Mouse (Mus musculus): Measurements from ENCODE around the gene Sorl1. TPM values are rescaled to one million over a fixed set of nuclear protein-coding genes. Genes with fewer than 3 reads are reported as not detected.

Gene Sorl1
- polyA plus RNA-seq, 1 experiment, result 69.7 TPM

DNA sequence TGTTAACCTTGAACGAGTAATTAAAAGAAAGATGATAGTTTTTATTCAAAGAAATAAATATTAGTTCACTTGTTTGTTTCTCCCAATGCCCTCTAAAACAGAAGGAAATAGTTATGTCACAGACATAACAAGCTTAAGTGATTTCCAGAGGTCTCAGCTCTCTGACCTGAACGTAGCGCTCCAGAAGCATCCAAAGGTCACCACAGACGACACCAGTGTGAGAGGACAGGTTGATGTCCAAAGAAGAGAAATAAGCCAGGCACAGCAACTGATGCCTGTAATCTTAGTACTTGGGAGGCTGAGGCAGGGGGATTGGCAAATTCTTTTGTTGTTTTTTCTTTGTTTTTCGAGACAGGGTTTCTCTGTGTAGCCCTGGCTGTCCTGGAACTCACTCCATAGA is 67.5 kb downstream of the Sorl1 start:
- Histone ChIP-seq H3K27me3 (ENCODE audit: control insufficient read depth, insufficient read depth, low read length) (no peaks in the 10 kb centered on the region), H3K4me1 (ENCODE audit: control insufficient read depth, insufficient read depth, insufficient read length) (no peaks in the 10 kb centered on the region), H3K27ac (ENCODE audit: insufficient read depth, low read length) (no peak overlapping the region), H3K36me3 (ENCODE audit: control insufficient read depth, insufficient read depth, low read length) (peaks cover 25% of the 10 kb centered on the region), H3K4me3 (ENCODE audit: extremely low read depth, insufficient read depth, insufficient read length) (no peak overlapping the region)
- DNase-seq (ENCODE audit: low read depth in 1 of 2, low spot score in 2 of 2), result no peak
- WGBS, result 89% methylated on average over 5 of the region's 5 CpGs
- TF ChIP-seq POLR2A (IDR thresholded peaks at IDR 0.05; ENCODE audit: low read depth, low read length), result no peak
- TF ChIP-seq CTCF (IDR thresholded peaks at IDR 0.05; ENCODE audit: extremely low read depth, insufficient read depth, insufficient read length, insufficient replicate concordance), result no peak

GRCm38 (mm10) chr9:42055378-42055777 is 68.7 kb downstream of the Sorl1 start:
- no peak for TF ChIP-seq POLR2A (IDR thresholded peaks at IDR 0.05; ENCODE audit: low read depth, low read length)
- TF ChIP-seq CTCF (IDR thresholded peaks at IDR 0.05; ENCODE audit: extremely low read depth, insufficient read depth, insufficient read length, insufficient replicate concordance), result no peak
- no peak for DNase-seq (ENCODE audit: low read depth in 1 of 2, low spot score in 2 of 2)
- Histone ChIP-seq H3K36me3 (ENCODE audit: control insufficient read depth, insufficient read depth, low read length) (peaks cover 26% of the 10 kb centered on the region), H3K27ac (ENCODE audit: insufficient read depth, low read length) (no peak overlapping the region), H3K4me3 (ENCODE audit: extremely low read depth, insufficient read depth, insufficient read length) (no peak overlapping the region), H3K4me1 (ENCODE audit: control insufficient read depth, insufficient read depth, insufficient read length) (no peaks in the 10 kb centered on the region), H3K27me3 (ENCODE audit: control insufficient read depth, insufficient read depth, low read length) (no peaks in the 10 kb centered on the region)
- 86% methylated on average over 4 of the region's 4 CpGs for WGBS

GRCm38 (mm10) chr9:42054339-42055272 is 69.5 kb downstream of the Sorl1 start:
- 90% methylated on average over 20 of the region's 20 CpGs for WGBS
- Histone ChIP-seq H3K36me3 (ENCODE audit: control insufficient read depth, insufficient read depth, low read length) (peaks cover 27% of the 10 kb centered on the region), H3K27ac (ENCODE audit: insufficient read depth, low read length) (no peak overlapping the region), H3K27me3 (ENCODE audit: control insufficient read depth, insufficient read depth, low read length) (no peaks in the 10 kb centered on the region), H3K4me3 (ENCODE audit: extremely low read depth, insufficient read depth, insufficient read length) (no peak overlapping the region), H3K4me1 (ENCODE audit: control insufficient read depth, insufficient read depth, insufficient read length) (no peaks in the 10 kb centered on the region)
- TF ChIP-seq CTCF (IDR thresholded peaks at IDR 0.05; ENCODE audit: extremely low read depth, insufficient read depth, insufficient read length, insufficient replicate concordance), result no peak
- no peak for TF ChIP-seq POLR2A (IDR thresholded peaks at IDR 0.05; ENCODE audit: low read depth, low read length)
- DNase-seq (ENCODE audit: low read depth in 1 of 2, low spot score in 2 of 2), result no peak

GRCm38 (mm10) chr9:42053591-42054190 is 70.4 kb downstream of the Sorl1 start:
- no peak for TF ChIP-seq CTCF (IDR thresholded peaks at IDR 0.05; ENCODE audit: extremely low read depth, insufficient read depth, insufficient read length, insufficient replicate concordance)
- no peak for TF ChIP-seq POLR2A (IDR thresholded peaks at IDR 0.05; ENCODE audit: low read depth, low read length)
- no peak for DNase-seq (ENCODE audit: low read depth in 1 of 2, low spot score in 2 of 2)
- no peaks in the 10 kb centered on the region for H3K4me1 ChIP-seq (ENCODE audit: control insufficient read depth, insufficient read depth, insufficient read length)
- 94% methylated on average over 12 of the region's 12 CpGs for WGBS
- H3K36me3 ChIP-seq (ENCODE audit: control insufficient read depth, insufficient read depth, low read length), result peaks cover 27% of the 10 kb centered on the region
- H3K4me3 ChIP-seq (ENCODE audit: extremely low read depth, insufficient read depth, insufficient read length), result no peak overlapping the region
- H3K27me3 ChIP-seq (ENCODE audit: control insufficient read depth, insufficient read depth, low read length), result no peaks in the 10 kb centered on the region
- no peak overlapping the region for H3K27ac ChIP-seq (ENCODE audit: insufficient read depth, low read length)

GRCm38 (mm10) chr9:42052713-42053356 is 71.3 kb downstream of the Sorl1 start:
- no peak for DNase-seq (ENCODE audit: low read depth in 1 of 2, low spot score in 2 of 2)
- WGBS, result 85% methylated on average over 12 of the region's 12 CpGs
- Histone ChIP-seq H3K27me3 (ENCODE audit: control insufficient read depth, insufficient read depth, low read length) (no peaks in the 10 kb centered on the region), H3K36me3 (ENCODE audit: control insufficient read depth, insufficient read depth, low read length) (peaks cover 25% of the 10 kb centered on the region), H3K27ac (ENCODE audit: insufficient read depth, low read length) (no peak overlapping the region), H3K4me1 (ENCODE audit: control insufficient read depth, insufficient read depth, insufficient read length) (no peaks in the 10 kb centered on the region), H3K4me3 (ENCODE audit: extremely low read depth, insufficient read depth, insufficient read length) (no peak overlapping the region)
- TF ChIP-seq CTCF (IDR thresholded peaks at IDR 0.05; ENCODE audit: extremely low read depth, insufficient read depth, insufficient read length, insufficient replicate concordance), result no peak
- no peak for TF ChIP-seq POLR2A (IDR thresholded peaks at IDR 0.05; ENCODE audit: low read depth, low read length)

GRCm38 (mm10) chr9:42048542-42048941 is 75.6 kb downstream of the Sorl1 start:
- Histone ChIP-seq H3K36me3 (ENCODE audit: control insufficient read depth, insufficient read depth, low read length) (peaks cover 32% of the 10 kb centered on the region), H3K27ac (ENCODE audit: insufficient read depth, low read length) (no peak overlapping the region), H3K4me3 (ENCODE audit: extremely low read depth, insufficient read depth, insufficient read length) (no peak overlapping the region), H3K4me1 (ENCODE audit: control insufficient read depth, insufficient read depth, insufficient read length) (no peaks in the 10 kb centered on the region), H3K27me3 (ENCODE audit: control insufficient read depth, insufficient read depth, low read length) (no peaks in the 10 kb centered on the region)
- DNase-seq (ENCODE audit: low read depth in 1 of 2, low spot score in 2 of 2), result no peak
- WGBS, result 73% methylated on average over 2 of the region's 2 CpGs
- TF ChIP-seq CTCF (IDR thresholded peaks at IDR 0.05; ENCODE audit: extremely low read depth, insufficient read depth, insufficient read length, insufficient replicate concordance), result no peak
- no peak for TF ChIP-seq POLR2A (IDR thresholded peaks at IDR 0.05; ENCODE audit: low read depth, low read length)

Data from spleen, adult 2 months (tissue).